Mouse (Mus musculus) lung, embryonic 14.5 days (tissue): ENCODE results near the gene F3. TPM values are rescaled to one million over a fixed set of nuclear protein-coding genes. Genes with fewer than 3 reads are reported as not detected.

Experiments used
- ATAC-seq: fragments of 200-750 bp; cut with Nextera tagmentation; 2 replicates; pipeline ENCODE4 v1.8.0; 2017; ENCODE audit warnings: mild to moderate bottlenecking, moderate TSS enrichment, moderate library complexity; ENCODE audit not compliant: insufficient read depth
- DNase-seq: peaks from one replicate; pipeline ENCODE4 v3.0.0-alpha.2; 2015
- H3K27ac ChIP-seq: fragments of 300-500 bp; sonication (generic); 2 replicates; pipeline ENCODE4 v1.5.1; 2014; ENCODE audit warnings: low read depth, mild to moderate bottlenecking, moderate library complexity
- H3K27me3 ChIP-seq: fragments of 300-500 bp; sonication (generic); 2 replicates; pipeline ENCODE4 v1.6.1; 2014; ENCODE audit warnings: low read length, control low read depth; ENCODE audit not compliant: insufficient read depth
- H3K36me3 ChIP-seq: fragments of 300-500 bp; sonication (generic); 2 replicates; pipeline ENCODE4 v1.6.1; 2014; ENCODE audit warnings: control low read depth; ENCODE audit not compliant: insufficient read depth
- H3K4me1 ChIP-seq: fragments of 300-500 bp; sonication (generic); 2 replicates; pipeline ENCODE4 v1.6.1; 2014; ENCODE audit warnings: antibody characterized with exemption, control low read depth; ENCODE audit not compliant: insufficient read depth
- H3K4me2 ChIP-seq: fragments of 300-500 bp; sonication (generic); 2 replicates; pipeline ENCODE4 v1.6.1; 2014; ENCODE audit warnings: mild to moderate bottlenecking
- H3K4me3 ChIP-seq: fragments of 300-500 bp; sonication (generic); 2 replicates; pipeline ENCODE4 v1.5.1; 2014; ENCODE audit warnings: low read depth, low read length
- H3K9ac ChIP-seq: fragments of 300-500 bp; sonication (generic); 2 replicates; pipeline ENCODE4 v1.6.1; 2014
- H3K9me3 ChIP-seq: fragments of 300-500 bp; sonication (generic); 2 replicates; pipeline ENCODE4 v1.6.1; 2016; ENCODE audit warnings: low read depth, low read length, control low read depth
- CTCF ChIP-seq: IDR thresholded peaks from 2 replicates; pipeline ENCODE4 v1.5.1; 2016; ENCODE audit warnings: antibody characterized with exemption, low read depth
- WGBS: fragments of 180-500 bp; shearing (Covaris S2); extraction: QIAGEN DNeasy Blood & Tissue Kit; methylation state at CpG from one replicate; pipeline ENCODE4 v1.1.7; 2014; 5-methylcytosine and 5-hydroxymethylcytosine counted together
- polyA plus RNA-seq: library from polyadenylated mRNA; unstranded; fragments of >200 nt; fragmentation: Nextera tagmentation; extraction: Ambion mirVana; gene quantifications from 2 replicates; pipeline ENCODE4 v1.2.1, GENCODE M21; 2014

The F3 gene
- polyA plus RNA-seq, 1 experiment from 2014 or later, result 16.1 TPM

GRCm38 (mm10) chr3:121706087-121706486 is 17.2 kb upstream of the F3 start:
- Histone ChIP-seq H3K27ac (peak overlapping the region; percentile 28; the same call in 1 of the 2 replicates), H3K4me1 (no peaks in the 10 kb centered on the region), H3K9me3 (no peaks in the 10 kb centered on the region), H3K9ac (no peak overlapping the region), H3K4me3 (no peak overlapping the region), H3K27me3 (no peaks in the 10 kb centered on the region), H3K4me2 (no peak overlapping the region), H3K36me3 (no peaks in the 10 kb centered on the region)
- ATAC-seq (no peak), DNase-seq (peak; percentile 63)
- no peak for TF ChIP-seq CTCF
- 49% methylated on average over 5 of the region's 5 CpGs for WGBS

DNA sequence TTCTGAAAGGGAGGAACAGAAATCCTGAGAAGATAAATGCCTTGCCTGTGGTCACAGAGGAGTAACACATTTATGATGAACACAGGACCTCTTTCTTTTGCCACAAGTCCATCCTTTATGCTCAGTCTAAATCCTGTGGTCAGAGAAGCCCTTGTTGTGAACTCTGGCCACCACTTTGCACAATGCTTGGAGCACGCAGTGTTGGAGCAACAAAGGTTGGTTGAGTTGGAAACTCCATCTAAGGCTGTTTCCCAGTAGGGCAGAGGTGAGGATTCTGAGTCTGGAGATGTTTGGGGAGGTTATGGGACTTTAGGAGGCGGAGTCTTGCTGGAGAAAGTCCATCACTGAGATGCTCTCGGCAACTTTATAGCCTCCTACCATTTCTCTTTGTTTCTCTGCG is 16.2 kb upstream of the F3 start:
- Histone ChIP-seq H3K36me3 (no peaks in the 10 kb centered on the region), H3K9me3 (no peaks in the 10 kb centered on the region), H3K4me1 (no peaks in the 10 kb centered on the region), H3K27ac (no peak overlapping the region), H3K9ac (no peak overlapping the region), H3K4me2 (no peak overlapping the region), H3K4me3 (no peak overlapping the region), H3K27me3 (no peaks in the 10 kb centered on the region)
- TF ChIP-seq CTCF, result no peak
- DNase-seq, result no peak
- WGBS, result 83% methylated on average over 4 of the region's 4 CpGs
- ATAC-seq, result no peak

- H3K27ac ChIP-seq, result no peak overlapping the region
- no peak for ATAC-seq
- no peak overlapping the region for H3K9ac ChIP-seq
- H3K4me1 ChIP-seq, result peaks cover 6% of the 10 kb centered on the region; the same call in 1 of the 2 replicates
- H3K4me2 ChIP-seq, result no peak overlapping the region
- no peak for TF ChIP-seq CTCF
- no peak for DNase-seq
- no peaks in the 10 kb centered on the region for H3K27me3 ChIP-seq
- no peaks in the 10 kb centered on the region for H3K9me3 ChIP-seq
- no peaks in the 10 kb centered on the region for H3K36me3 ChIP-seq
- no peak overlapping the region for H3K4me3 ChIP-seq
- WGBS, result 84% methylated on average over 7 of the region's 7 CpGs
These were observed 12.3 kb upstream of the F3 start for GRCm38 (mm10) chr3:121710894-121711531.

DNA sequence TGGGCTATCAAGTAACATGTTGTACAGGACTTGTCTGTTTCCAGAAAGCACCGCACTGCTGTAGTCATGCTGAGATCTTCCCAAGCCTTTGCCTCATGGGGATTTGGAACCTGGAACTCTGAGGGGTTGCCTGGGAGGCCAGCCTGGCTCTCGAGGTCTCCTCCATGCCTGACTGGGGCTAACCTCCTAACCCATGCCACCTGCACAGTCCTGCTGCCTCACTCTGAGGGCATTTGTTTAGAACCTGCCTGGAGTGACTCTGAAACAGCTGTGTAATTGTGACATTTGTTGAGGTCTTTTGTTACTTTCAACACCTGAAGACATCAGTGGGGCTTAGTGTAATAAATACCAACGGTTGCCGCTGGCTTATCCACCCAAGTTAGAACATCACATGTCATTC is 11.1 kb upstream of the F3 start:
- no peak for TF ChIP-seq CTCF
- Histone ChIP-seq H3K9ac (no peak overlapping the region), H3K4me1 (peaks cover 6% of the 10 kb centered on the region; the same call in 1 of the 2 replicates), H3K4me3 (no peak overlapping the region), H3K27me3 (no peaks in the 10 kb centered on the region), H3K27ac (no peak overlapping the region), H3K4me2 (no peak overlapping the region), H3K9me3 (no peaks in the 10 kb centered on the region), H3K36me3 (no peaks in the 10 kb centered on the region)
- ATAC-seq (no peak), DNase-seq (no peak)
- WGBS, result 36% methylated on average over 4 of the region's 4 CpGs

GRCm38 (mm10) chr3:121713151-121713701 is 10.1 kb upstream of the F3 start:
- ATAC-seq (peak; percentile 67; the same call in 1 of the 2 replicates), DNase-seq (peak; percentile 56)
- Histone ChIP-seq H3K4me2 (peak overlapping the region; percentile 33; the same call in 1 of the 2 replicates), H3K9me3 (no peaks in the 10 kb centered on the region), H3K27me3 (no peaks in the 10 kb centered on the region), H3K4me1 (peaks cover 6% of the 10 kb centered on the region; the same call in 1 of the 2 replicates), H3K36me3 (no peaks in the 10 kb centered on the region), H3K9ac (no peak overlapping the region), H3K27ac (no peak overlapping the region; the same call in 1 of the 2 replicates), H3K4me3 (no peak overlapping the region)
- WGBS, result 7% methylated on average over 17 of the region's 17 CpGs
- no peak for TF ChIP-seq CTCF

DNA sequence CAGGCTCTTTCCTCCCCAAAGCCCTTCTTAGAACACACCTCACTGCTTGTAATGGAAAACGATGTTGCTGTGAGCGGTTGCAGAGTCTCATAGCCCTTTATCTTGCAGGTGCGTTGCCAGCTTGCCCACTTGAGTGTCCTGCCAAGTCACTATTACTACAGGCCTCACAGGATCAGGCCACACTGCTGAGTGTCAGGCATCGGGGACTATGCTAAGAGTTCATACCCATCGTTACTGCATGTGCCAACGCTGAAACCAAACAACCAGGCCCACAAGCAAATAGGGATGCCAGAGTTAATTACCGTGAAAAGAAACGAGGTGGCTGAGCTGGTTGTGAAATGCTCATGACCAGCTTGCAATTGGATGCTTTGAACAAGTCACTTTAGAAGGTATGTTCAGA is 9.5 kb upstream of the F3 start:
- H3K9me3 ChIP-seq, result no peaks in the 10 kb centered on the region
- H3K9ac ChIP-seq, result no peak overlapping the region
- TF ChIP-seq CTCF, result no peak
- 52% methylated on average over 8 of the region's 8 CpGs for WGBS
- H3K4me2 ChIP-seq, result no peak overlapping the region; the same call in 1 of the 2 replicates
- no peaks in the 10 kb centered on the region for H3K27me3 ChIP-seq
- no peaks in the 10 kb centered on the region for H3K36me3 ChIP-seq
- ATAC-seq (no peak), DNase-seq (no peak)
- no peak overlapping the region for H3K27ac ChIP-seq
- peaks cover 6% of the 10 kb centered on the region; the same call in 1 of the 2 replicates for H3K4me1 ChIP-seq
- no peak overlapping the region for H3K4me3 ChIP-seq

GRCm38 (mm10) chr3:121714461-121714860 is 8.9 kb upstream of the F3 start:
- H3K4me2 ChIP-seq, result no peak overlapping the region
- no peaks in the 10 kb centered on the region for H3K27me3 ChIP-seq
- ATAC-seq (no peak), DNase-seq (no peak)
- no peak overlapping the region for H3K27ac ChIP-seq
- H3K9ac ChIP-seq, result no peak overlapping the region
- peaks cover 6% of the 10 kb centered on the region; the same call in 1 of the 2 replicates for H3K4me1 ChIP-seq
- no peak overlapping the region for H3K4me3 ChIP-seq
- no peaks in the 10 kb centered on the region for H3K9me3 ChIP-seq
- no peak for TF ChIP-seq CTCF
- no peaks in the 10 kb centered on the region for H3K36me3 ChIP-seq
- 54% methylated on average over 2 of the region's 2 CpGs for WGBS
